Comparison of ENCODE assay signal across 16 mouse cellular contexts in the genomic region with DNA sequence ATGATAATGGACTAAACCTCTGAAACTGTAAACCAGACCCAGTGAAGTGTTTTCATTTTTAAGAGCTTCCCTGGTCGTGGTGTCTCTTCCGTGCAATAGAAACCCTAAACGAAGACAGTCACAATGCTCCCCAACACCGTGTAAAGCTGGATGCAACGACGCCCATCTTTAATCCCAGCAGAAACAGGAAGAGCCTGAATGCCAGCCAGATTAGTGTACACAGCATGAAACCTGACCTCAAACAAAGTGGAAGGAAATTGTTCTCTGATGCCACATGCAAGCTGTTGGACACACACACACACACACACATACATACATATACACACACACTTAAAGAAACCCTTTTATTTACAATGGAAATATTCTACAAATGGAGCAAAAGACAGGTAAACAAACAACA.
"Had no signal": no experiment of that assay in that cellular context is flagged by ENCODE, and none has a peak within 500 bp of the region (broad histone marks: within the 10 kb centered on the region; RNA-seq: fewer than 3 reads in every experiment).

No protein-coding gene starts in this region.

- H3K27me3 ChIP-seq: limb, embryonic 15.5 days; lung, embryonic 15.5 days; midbrain, embryonic 15.5 days; neural tube, embryonic 13.5 days had no signal

- DNase-seq: kidney, adult 18-20 months; kidney, postnatal 14 days; layer of hippocampus, adult 9-11 months; layer of hippocampus, postnatal 36 days; retina, postnatal 1 day; right cerebral cortex, postnatal 4 days; spleen, adult 18-20 months; thymus, adult 18-20 months; thymus, postnatal 14 days had no signal

- ATAC-seq: midbrain, embryonic 15.5 days had no signal

- H3K4me1 ChIP-seq: kidney, embryonic 15.5 days; midbrain, embryonic 15.5 days; neural tube, embryonic 13.5 days had no signal

- H3K9ac ChIP-seq: kidney, embryonic 15.5 days; limb, embryonic 15.5 days; liver, embryonic 15.5 days; lung, embryonic 15.5 days; midbrain, embryonic 15.5 days; neural tube, embryonic 13.5 days had no signal

- H3K27ac ChIP-seq: kidney, embryonic 15.5 days; limb, embryonic 15.5 days; liver, embryonic 15.5 days; lung, embryonic 15.5 days; midbrain, embryonic 15.5 days; neural tube, embryonic 13.5 days had no signal

- H3K4me2 ChIP-seq: kidney, embryonic 15.5 days; limb, embryonic 15.5 days; liver, embryonic 15.5 days; lung, embryonic 15.5 days; midbrain, embryonic 11.5 days; midbrain, embryonic 15.5 days; neural tube, embryonic 13.5 days had no signal

- H3K36me3 ChIP-seq: kidney, embryonic 15.5 days; limb, embryonic 15.5 days; liver, embryonic 15.5 days; lung, embryonic 15.5 days; midbrain, embryonic 15.5 days; neural tube, embryonic 13.5 days had no signal

- H3K4me3 ChIP-seq: kidney, embryonic 15.5 days; limb, embryonic 15.5 days; liver, embryonic 15.5 days; lung, embryonic 15.5 days; midbrain, embryonic 15.5 days; neural tube, embryonic 13.5 days had no signal

- H3K9me3 ChIP-seq: kidney, embryonic 15.5 days; limb, embryonic 15.5 days; liver, embryonic 15.5 days; lung, embryonic 15.5 days; midbrain, embryonic 15.5 days; neural tube, embryonic 13.5 days had no signal
